Mouse (Mus musculus): ENCODE results near the gene Cmah. TPM values are rescaled to one million over a fixed set of nuclear protein-coding genes. Genes with fewer than 3 reads are reported as not detected.

The Cmah gene
- polyA plus RNA-seq, 1 experiment from 2014 or later = 0.86 TPM

- Histone ChIP-seq H3K27ac (no peak overlapping the region), H3K4me3 (replicated peaks) (no peak overlapping the region), H3K9me3 (replicated peaks) (no peaks in the 10 kb centered on the region), H3K4me1 (no peaks in the 10 kb centered on the region), H3K9ac (no peak overlapping the region), H3K4me2 (no peak overlapping the region), H3K36me3 (no peaks in the 10 kb centered on the region), H3K27me3 (no peaks in the 10 kb centered on the region)
- no peak for ATAC-seq (replicated peaks; ENCODE audit: low FRiP score)
- WGBS = 95% methylated on average over 4 of the region's 4 CpGs
Measured at GRCm38 (mm10) chr13:24488526-24489070, 161.4 kb downstream of the Cmah start.

- Histone ChIP-seq H3K4me3 (replicated peaks) (no peak overlapping the region), H3K9me3 (replicated peaks) (no peaks in the 10 kb centered on the region), H3K36me3 (no peaks in the 10 kb centered on the region), H3K27ac (no peak overlapping the region), H3K9ac (no peak overlapping the region), H3K4me2 (no peak overlapping the region), H3K4me1 (no peaks in the 10 kb centered on the region), H3K27me3 (no peaks in the 10 kb centered on the region)
- 83% methylated on average over 3 of the region's 3 CpGs for WGBS
- no peak for ATAC-seq (replicated peaks; ENCODE audit: low FRiP score)
Measured at GRCm38 (mm10) chr13:24489515-24489914, 162.3 kb downstream of the Cmah start.

GRCm38 (mm10) chr13:24490041-24490440 lies 162.8 kb downstream of the Cmah start:
- Histone ChIP-seq H3K4me1 (no peaks in the 10 kb centered on the region), H3K36me3 (no peaks in the 10 kb centered on the region), H3K27ac (no peak overlapping the region), H3K4me3 (replicated peaks) (no peak overlapping the region), H3K4me2 (no peak overlapping the region), H3K9me3 (replicated peaks) (no peaks in the 10 kb centered on the region), H3K9ac (no peak overlapping the region), H3K27me3 (no peaks in the 10 kb centered on the region)
- WGBS = 52% methylated on average over 3 of the region's 3 CpGs
- no peak for ATAC-seq (replicated peaks; ENCODE audit: low FRiP score)

GRCm38 (mm10) chr13:24491101-24491500 lies 163.9 kb downstream of the Cmah start:
- Histone ChIP-seq H3K4me2 (no peak overlapping the region), H3K27ac (no peak overlapping the region), H3K9ac (no peak overlapping the region), H3K4me3 (replicated peaks) (no peak overlapping the region), H3K4me1 (no peaks in the 10 kb centered on the region), H3K27me3 (no peaks in the 10 kb centered on the region), H3K9me3 (replicated peaks) (no peaks in the 10 kb centered on the region), H3K36me3 (no peaks in the 10 kb centered on the region)
- no peak for ATAC-seq (replicated peaks; ENCODE audit: low FRiP score)
- 74% methylated on average over 3 of the region's 3 CpGs for WGBS

GRCm38 (mm10) chr13:24493784-24494183 lies 166.6 kb downstream of the Cmah start:
- no peaks in the 10 kb centered on the region for H3K36me3 ChIP-seq
- no peak overlapping the region for H3K4me2 ChIP-seq
- ATAC-seq (replicated peaks; ENCODE audit: low FRiP score) = no peak
- H3K27me3 ChIP-seq = no peaks in the 10 kb centered on the region
- no peak overlapping the region for H3K4me3 ChIP-seq (replicated peaks)
- no peaks in the 10 kb centered on the region for H3K9me3 ChIP-seq (replicated peaks)
- peaks cover 4% of the 10 kb centered on the region; the same call in 1 of the 2 replicates for H3K4me1 ChIP-seq
- no peak overlapping the region for H3K27ac ChIP-seq
- 87% methylated on average over 3 of the region's 3 CpGs for WGBS
- H3K9ac ChIP-seq = no peak overlapping the region

- Histone ChIP-seq H3K4me2 (no peak overlapping the region), H3K9me3 (replicated peaks) (no peaks in the 10 kb centered on the region), H3K4me3 (replicated peaks) (no peak overlapping the region), H3K9ac (no peak overlapping the region), H3K27me3 (no peaks in the 10 kb centered on the region), H3K27ac (no peak overlapping the region), H3K4me1 (peaks cover 8% of the 10 kb centered on the region; the same call in 1 of the 2 replicates), H3K36me3 (no peaks in the 10 kb centered on the region)
- ATAC-seq (replicated peaks; ENCODE audit: low FRiP score) = no peak
- 88% methylated on average over 5 of the region's 5 CpGs for WGBS
Measured at GRCm38 (mm10) chr13:24496353-24496752, 169.1 kb downstream of the Cmah start.

GRCm38 (mm10) chr13:24497001-24497400 lies 169.8 kb downstream of the Cmah start:
- Histone ChIP-seq H3K36me3 (no peaks in the 10 kb centered on the region), H3K4me1 (peaks cover 8% of the 10 kb centered on the region; the same call in 1 of the 2 replicates), H3K27ac (no peak overlapping the region), H3K27me3 (no peaks in the 10 kb centered on the region), H3K9ac (no peak overlapping the region), H3K9me3 (replicated peaks) (no peaks in the 10 kb centered on the region), H3K4me3 (replicated peaks) (no peak overlapping the region), H3K4me2 (no peak overlapping the region)
- ATAC-seq (replicated peaks; ENCODE audit: low FRiP score) = no peak
- WGBS = 74% methylated on average over 12 of the region's 12 CpGs

- H3K4me2 ChIP-seq = no peak overlapping the region
- H3K27ac ChIP-seq = no peak overlapping the region
- H3K9me3 ChIP-seq (replicated peaks) = no peaks in the 10 kb centered on the region
- no peak overlapping the region for H3K9ac ChIP-seq
- WGBS = 82% methylated on average over 6 of the region's 6 CpGs
- H3K4me1 ChIP-seq = peaks cover 8% of the 10 kb centered on the region; the same call in 1 of the 2 replicates
- no peaks in the 10 kb centered on the region for H3K27me3 ChIP-seq
- no peaks in the 10 kb centered on the region for H3K36me3 ChIP-seq
- no peak overlapping the region for H3K4me3 ChIP-seq (replicated peaks)
- no peak for ATAC-seq (replicated peaks; ENCODE audit: low FRiP score)
Measured at GRCm38 (mm10) chr13:24498342-24498741, 171.1 kb downstream of the Cmah start.

GRCm38 (mm10) chr13:24499505-24499904 lies 172.3 kb downstream of the Cmah start:
- Histone ChIP-seq H3K36me3 (no peaks in the 10 kb centered on the region), H3K27ac (no peak overlapping the region), H3K4me1 (peaks cover 8% of the 10 kb centered on the region; the same call in 1 of the 2 replicates), H3K4me2 (no peak overlapping the region), H3K9ac (no peak overlapping the region), H3K9me3 (replicated peaks) (no peaks in the 10 kb centered on the region), H3K4me3 (replicated peaks) (no peak overlapping the region), H3K27me3 (no peaks in the 10 kb centered on the region)
- WGBS = 37% methylated on average over 3 of the region's 3 CpGs
- no peak for ATAC-seq (replicated peaks; ENCODE audit: low FRiP score)

GRCm38 (mm10) chr13:24501179-24501905 lies 174.1 kb downstream of the Cmah start:
- ATAC-seq (replicated peaks; ENCODE audit: low FRiP score) = no peak
- WGBS = 74% methylated on average over 25 of the region's 25 CpGs
- Histone ChIP-seq H3K4me2 (no peak overlapping the region), H3K36me3 (no peaks in the 10 kb centered on the region), H3K9ac (no peak overlapping the region), H3K27me3 (no peaks in the 10 kb centered on the region), H3K27ac (no peak overlapping the region), H3K4me3 (replicated peaks) (no peak overlapping the region), H3K9me3 (replicated peaks) (no peaks in the 10 kb centered on the region), H3K4me1 (peaks cover 8% of the 10 kb centered on the region; the same call in 1 of the 2 replicates)

GRCm38 (mm10) chr13:24501919-24502318 lies 174.7 kb downstream of the Cmah start:
- Histone ChIP-seq H3K4me1 (peaks cover 8% of the 10 kb centered on the region; the same call in 1 of the 2 replicates), H3K27me3 (no peaks in the 10 kb centered on the region), H3K9me3 (replicated peaks) (no peaks in the 10 kb centered on the region), H3K9ac (no peak overlapping the region), H3K4me2 (no peak overlapping the region), H3K4me3 (replicated peaks) (no peak overlapping the region), H3K27ac (no peak overlapping the region), H3K36me3 (no peaks in the 10 kb centered on the region)
- ATAC-seq (replicated peaks; ENCODE audit: low FRiP score) = no peak
- whole genome bisulfite sequencing = 87% methylated on average over 3 of the region's 3 CpGs

GRCm38 (mm10) chr13:24505812-24506211 lies 178.6 kb downstream of the Cmah start:
- no peaks in the 10 kb centered on the region for H3K27me3 ChIP-seq
- H3K4me2 ChIP-seq = no peak overlapping the region
- no peak overlapping the region for H3K9ac ChIP-seq
- H3K36me3 ChIP-seq = no peaks in the 10 kb centered on the region
- peaks cover 4% of the 10 kb centered on the region; the same call in 1 of the 2 replicates for H3K4me1 ChIP-seq
- ATAC-seq (replicated peaks; ENCODE audit: low FRiP score) = no peak
- no peak overlapping the region for H3K4me3 ChIP-seq (replicated peaks)
- H3K27ac ChIP-seq = no peak overlapping the region
- WGBS = 82% methylated on average over 5 of the region's 5 CpGs
- no peaks in the 10 kb centered on the region for H3K9me3 ChIP-seq (replicated peaks)

Measured in kidney, embryonic 15.5 days (tissue).